Mouse (Mus musculus) heart, adult 8-10 months (tissue): ENCODE measurements around the gene H2afj. TPM values are rescaled to one million over a fixed set of nuclear protein-coding genes. Genes with fewer than 3 reads are reported as not detected.

Source experiments
- DNase-seq: peaks from one replicate; pipeline ENCODE4 v3.0.0; 2022; ENCODE audit warnings: low spot score
- microRNA-seq: library from miRNA; unstranded; fragments of <30 nt; microRNA quantifications from one replicate; pipeline ENCODE4 v1.2.0, GENCODE M21; 2022
- total RNA-seq, 4 experiments: library from RNA; stranded (reverse); gene quantifications; 2 replicates each; pipeline ENCODE4 v1.2.4; 2022

Gene H2afj
- total RNA-seq, 4 experiments from 2014 or later, result 20.6 to 35.7 (median 31.6) TPM

DNA sequence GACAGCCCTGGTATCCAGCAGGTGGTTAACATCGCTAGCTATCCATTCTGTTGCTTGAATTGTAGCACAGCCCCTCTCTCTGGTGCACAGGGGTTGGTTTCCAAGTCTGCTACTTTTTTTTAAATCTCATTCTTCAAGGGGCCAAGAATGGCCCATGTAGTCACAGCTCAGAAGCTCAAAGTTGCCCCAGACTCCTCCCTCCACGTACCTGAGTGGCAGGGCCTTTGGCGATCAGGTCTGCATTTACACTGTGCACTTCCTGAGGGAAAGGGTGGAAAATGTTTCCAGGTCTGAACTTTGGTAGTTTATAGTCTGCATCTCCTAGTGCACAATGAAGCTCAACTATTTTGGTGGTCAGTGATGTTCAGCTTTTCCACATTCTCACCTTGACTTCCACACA, 39.2 kb downstream of the H2afj start:
- DNase-seq, result no peak

DNA sequence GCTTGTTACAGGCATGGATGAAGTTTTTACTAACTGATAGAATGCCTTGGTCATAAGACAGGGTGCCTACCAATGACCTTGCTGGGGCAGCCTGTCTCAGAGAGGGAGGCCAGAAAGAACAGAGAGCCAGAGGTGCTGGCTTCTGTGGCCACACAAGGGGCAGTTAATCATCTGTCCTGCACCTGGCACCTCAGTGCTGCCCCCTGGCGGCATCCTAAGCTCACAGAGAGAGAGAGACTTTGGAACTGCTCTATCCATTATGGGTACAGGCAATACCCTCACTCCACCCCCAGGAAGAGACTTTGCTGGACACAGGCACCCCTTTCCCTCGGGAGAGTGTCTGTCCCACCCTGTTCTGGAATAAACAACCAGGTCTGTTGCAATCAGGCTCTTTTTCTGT, 39.7 kb downstream of the H2afj start:
- DNase-seq, result no peak

- no peak for DNase-seq
Measured at GRCm38 (mm10) chr6:136848399-136848798, 40.4 kb downstream of the H2afj start.

DNA sequence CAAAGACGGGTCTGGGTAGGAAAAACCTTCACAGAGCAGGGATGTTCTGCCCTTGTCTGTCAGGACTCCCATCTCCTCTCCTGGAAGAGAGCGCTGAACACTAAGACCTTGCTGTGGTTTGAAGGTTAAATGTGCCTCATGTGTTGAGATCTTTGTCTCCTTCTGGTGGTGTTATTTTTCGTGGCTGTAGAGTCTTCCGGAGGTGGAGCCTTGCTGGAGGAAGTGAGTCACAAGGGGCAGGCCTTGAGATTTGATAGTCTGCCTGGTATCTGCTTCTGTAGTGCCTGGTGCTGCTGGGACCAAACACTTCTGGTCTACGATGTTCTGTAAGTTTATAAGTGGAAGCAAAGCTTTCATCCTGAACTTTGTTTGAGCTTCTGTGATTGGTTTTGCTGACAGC, 40.9 kb downstream of the H2afj start:
- DNase-seq, result no peak

DNA sequence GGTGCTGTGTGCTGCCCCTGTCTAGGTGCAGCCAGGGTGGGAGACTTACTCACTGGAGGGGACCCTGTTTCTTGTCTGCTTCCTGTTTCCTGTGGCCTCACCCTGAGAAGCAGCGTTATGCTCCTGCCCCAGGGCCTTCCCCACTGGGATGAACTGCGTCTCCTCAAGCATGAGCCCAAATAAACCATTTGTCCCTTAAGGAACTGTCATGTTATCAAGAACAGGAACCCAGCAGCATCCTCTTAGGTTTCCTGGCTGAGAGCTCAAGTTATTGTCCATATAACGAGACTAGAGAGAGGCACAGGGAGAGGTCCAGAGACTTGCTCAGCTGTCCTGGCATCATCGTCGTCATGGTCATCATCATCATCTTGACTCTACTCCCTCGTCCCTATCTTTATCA, 42.2 kb downstream of the H2afj start:
- DNase-seq, result no peak

DNA sequence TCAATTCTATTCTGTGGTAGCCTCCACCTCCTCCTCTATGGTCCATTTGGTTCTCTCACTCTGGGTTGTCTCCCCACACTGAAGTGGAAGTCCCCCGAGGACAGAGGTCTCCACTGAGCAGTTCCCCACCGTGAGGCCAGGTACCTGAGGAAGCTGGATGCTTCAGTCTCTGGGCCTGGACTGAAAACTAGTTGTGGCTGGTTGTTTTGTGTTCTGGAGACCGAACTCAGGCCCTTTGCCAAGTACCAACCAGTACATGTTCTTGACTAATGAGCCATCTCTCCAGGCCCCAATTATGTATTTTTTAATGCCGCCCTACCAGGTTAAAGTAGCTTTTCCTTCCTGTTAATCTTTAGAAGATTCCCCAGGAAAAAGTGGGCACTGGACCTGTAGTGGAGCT, 44.3 kb downstream of the H2afj start:
- no peak for DNase-seq

- DNase-seq, result no peak
Measured at GRCm38 (mm10) chr6:136852762-136853161, 44.7 kb downstream of the H2afj start.

DNA sequence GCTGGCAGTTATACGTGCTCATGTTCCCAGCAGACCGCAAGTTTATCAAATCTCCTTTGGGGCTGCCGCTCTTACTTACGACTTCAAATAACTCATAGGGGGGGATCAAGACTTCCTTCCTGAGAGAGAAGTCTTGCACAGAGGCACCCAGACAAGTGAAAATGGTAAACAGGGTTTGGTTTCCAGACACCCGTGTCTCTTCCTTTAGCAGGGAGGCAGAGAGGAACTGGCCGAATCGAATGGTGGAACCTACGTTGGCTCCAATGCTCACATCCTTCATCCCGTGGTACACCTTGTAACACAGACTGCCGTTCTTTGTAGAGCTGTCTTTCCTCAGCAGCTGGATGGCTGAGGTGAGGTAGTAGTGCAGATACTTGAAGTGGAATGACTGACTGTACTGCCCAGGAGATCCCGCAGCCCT, 46.3 kb downstream of the H2afj start:
- DNase-seq, result no peak

GRCm38 (mm10) chr6:136855183-136855582, 47.1 kb downstream of the H2afj start:
- no peak for DNase-seq

- no peak for DNase-seq
Measured at GRCm38 (mm10) chr6:136856071-136856636, 48.1 kb downstream of the H2afj start.

GRCm38 (mm10) chr6:136857186-136857872, 49.3 kb downstream of the H2afj start, which contains the start of gene Art4:
Gene Art4 (minus strand): TSS chr6:136857733.
- peak; percentile 26 for DNase-seq

GRCm38 (mm10) chr6:136857873-136858260, 49.8 kb downstream of the H2afj start:
- DNase-seq, result peak; percentile 71

DNA sequence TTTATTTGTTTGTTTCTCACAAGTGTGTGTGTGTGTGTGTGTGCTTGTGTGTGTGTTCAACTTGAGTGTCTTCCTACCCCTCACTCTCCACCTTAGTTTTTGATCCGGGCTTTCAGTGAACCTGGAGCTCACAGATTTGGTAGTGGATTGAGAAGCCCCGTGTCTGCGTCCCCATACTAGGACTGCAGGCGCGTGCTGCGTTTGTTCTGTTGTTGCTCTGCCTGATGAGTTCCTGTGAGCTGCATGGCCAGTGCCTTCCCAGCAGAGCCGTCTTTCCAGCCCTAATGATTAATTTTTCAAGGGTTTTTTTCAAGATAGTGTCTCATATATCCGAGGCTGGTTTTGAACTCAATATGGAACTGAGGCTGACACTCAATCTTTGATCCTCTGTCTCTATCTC, 50.4 kb downstream of the H2afj start:
- DNase-seq, result peak; percentile 31

Small RNAs within 50 kb of the gene (microRNA-seq; reads per million reads assigned to microRNA genes)
- gene Gm44364, result not detected

Other genes starting within 250 kb of the H2afj start
- 10 to 100 TPM; 48.8 to 54.9 (median 52.8) TPM for gene Plbd1, start 146.3 kb upstream of the H2afj start, total RNA-seq
- gene Gucy2c, start 26.5 kb upstream of the H2afj start, total RNA-seq, result not detected
- gene Hist4h4, start 3.8 kb upstream of the H2afj start, total RNA-seq, result 1 to 10 TPM; 5.9 to 8.4 (median 6.9) TPM
- gene BC049715, start 19.4 kb downstream of the H2afj start, total RNA-seq, result 1 to 10 TPM in 1 of 4 experiments, under 1 TPM in 3; 0.89 to 1.6 (median 0.94) TPM
- gene Wbp11, start 20.0 kb downstream of the H2afj start, total RNA-seq, result 10 to 100 TPM; 60.9 to 70.3 (median 65.5) TPM
- not detected for gene Smco3, start 27.2 kb downstream of the H2afj start, total RNA-seq
- gene Art4, start 49.5 kb downstream of the H2afj start, total RNA-seq, result 10 to 100 TPM; 17.9 to 24.4 (median 22.7) TPM
- gene Mgp, start 67.6 kb downstream of the H2afj start, total RNA-seq, result 100 to 1,000 TPM; 260 to 429 (median 309) TPM
- gene Erp27, start 113.9 kb downstream of the H2afj start, total RNA-seq, result under 1 TPM in 2 of 4 experiments, not detected in 2; 0.44 to 0.57 TPM
- gene Pde6h, start 115.6 kb downstream of the H2afj start, total RNA-seq, result under 1 TPM in 1 of 4 experiments, not detected in 3; 0.81 TPM
- 10 to 100 TPM; 19.6 to 27.6 (median 22.0) TPM for gene Arhgdib, start 133.7 kb downstream of the H2afj start, total RNA-seq